Mouse (Mus musculus) CD4-positive helper T cell, adult 2 months (primary cell): ENCODE data around the gene Akap6.

Experiments
- DNase-seq: peaks from one replicate; pipeline ENCODE4 v3.0.0-alpha.2; 2012; ENCODE audit warnings: low read depth, missing footprints, low spot score

Akap6 gene

DNA sequence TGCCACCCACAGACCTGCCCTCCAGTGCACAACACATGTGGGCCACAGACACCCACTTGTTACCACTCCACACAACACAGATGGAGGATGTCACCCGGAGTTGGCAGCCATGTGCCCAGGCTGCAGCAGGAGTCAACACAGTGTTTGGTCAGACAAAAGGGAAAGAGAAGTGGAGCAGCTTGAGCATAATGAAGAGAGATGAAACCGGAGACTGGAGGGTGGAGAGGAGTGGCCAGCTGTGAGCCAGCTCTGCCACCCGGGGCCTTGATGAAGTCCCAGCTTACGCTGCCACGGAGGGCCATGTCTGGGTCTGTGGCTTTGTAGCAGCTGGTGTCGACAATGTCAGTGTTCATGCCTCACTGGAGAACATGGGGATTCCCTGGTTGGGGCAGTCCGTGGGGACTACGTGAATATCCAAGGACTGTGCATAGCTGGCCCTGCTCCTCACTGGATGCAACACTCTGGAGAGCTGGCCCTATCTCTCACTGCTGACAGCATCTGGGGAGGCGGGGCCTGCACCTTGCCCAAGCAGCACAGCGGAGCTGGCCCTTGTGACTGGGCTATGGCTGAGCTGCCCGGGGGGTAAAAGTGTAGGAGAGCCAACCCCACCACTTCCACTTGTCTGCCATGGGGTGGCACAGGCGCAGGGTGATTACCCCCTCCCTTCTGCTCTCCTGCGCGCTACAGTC is 148.8 kb downstream of the Akap6 start:
- no peak for DNase-seq

DNA sequence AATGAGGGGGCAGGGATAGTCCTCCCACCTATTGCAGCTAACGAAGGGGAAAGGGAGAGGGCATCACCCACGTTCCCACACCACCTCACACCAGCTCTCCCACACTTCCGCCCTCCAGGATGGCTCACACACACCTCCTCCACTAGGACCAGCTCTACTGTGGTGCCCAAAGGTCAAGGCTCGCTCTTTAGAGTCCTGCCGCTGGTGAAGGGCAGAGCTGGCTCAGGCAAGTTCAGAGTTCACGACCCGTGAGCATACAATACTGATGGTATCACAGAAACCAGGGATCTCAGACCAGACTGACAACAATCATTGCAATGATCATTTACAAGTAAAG is 149.3 kb downstream of the Akap6 start:
- DNase-seq = no peak

DNA sequence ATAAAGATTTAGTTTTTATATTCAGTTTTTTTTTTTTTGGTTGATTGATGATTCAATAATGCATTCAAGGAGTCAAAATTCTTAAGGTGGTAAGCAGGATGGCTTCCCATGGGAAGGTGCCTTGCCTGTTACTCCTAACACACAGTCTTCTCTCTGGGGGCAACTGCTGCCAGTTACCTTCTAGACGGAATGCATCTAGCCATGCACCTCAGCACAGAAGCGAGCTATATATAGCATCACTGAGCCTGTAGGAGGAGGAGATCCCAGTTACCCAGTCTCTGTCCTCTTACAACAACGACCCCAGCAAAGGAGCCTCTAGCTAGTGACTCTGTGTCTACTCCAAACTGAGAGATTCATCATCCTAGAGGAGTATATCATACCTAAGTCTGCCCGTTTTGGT is 150.1 kb downstream of the Akap6 start:
- no peak for DNase-seq

DNA sequence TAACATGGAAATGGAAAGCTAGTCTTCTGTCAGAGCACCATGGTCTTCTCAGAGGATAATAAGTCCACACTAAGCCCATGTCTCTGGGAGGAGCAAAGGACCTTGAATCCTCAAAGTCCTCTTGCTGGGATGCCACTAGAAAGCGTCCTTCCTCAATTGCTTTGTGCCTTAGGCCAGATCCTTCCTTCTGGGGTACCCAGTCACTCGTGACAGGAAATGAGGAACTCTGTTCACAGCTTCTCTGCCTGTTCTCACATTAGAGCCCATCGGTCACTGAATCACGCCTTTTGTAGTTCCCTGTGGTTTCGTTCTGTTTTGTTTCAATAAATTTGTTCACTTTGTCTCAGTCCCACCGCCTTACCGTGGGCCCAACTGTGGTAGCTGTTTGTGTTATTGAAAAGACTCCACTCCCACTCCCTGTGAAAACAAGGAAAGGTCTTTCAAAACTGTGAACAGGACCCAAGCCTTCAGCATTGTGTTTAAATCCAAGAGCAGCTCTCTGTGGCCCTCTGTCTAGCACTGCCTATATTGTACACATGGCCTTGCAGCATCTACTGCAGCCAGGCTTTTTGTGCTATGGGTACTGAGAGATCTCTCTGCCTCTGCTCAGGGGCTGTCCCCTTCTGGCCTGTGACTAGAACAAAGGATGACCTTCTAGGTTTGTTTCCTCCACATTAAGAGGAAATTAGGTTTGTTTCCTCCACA is 151.3 kb downstream of the Akap6 start:
- no peak for DNase-seq

GRCm38 (mm10) chr12:52851221-52851620 is 152.0 kb downstream of the Akap6 start:
- DNase-seq = no peak

DNA sequence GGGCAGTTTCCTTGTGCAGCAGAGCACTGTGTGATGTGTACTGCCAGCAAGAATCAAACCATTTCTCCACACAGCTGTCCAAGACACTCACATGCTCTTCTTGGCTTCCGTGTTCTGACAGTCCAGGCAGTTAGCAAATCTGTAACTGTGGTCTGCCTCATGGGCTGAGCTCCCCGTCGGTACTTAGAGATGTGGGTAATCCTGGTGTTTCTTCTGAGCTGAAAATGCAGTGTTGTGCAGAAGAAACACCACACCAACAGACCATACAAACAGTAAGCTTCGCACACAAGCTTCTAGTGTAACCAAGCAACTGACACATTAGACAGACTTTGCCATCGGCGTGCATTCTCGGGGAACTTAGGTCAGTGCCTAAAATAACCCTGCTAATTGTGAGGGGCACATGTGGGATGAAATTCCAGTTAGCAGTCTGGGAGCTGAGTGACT is 155.1 kb downstream of the Akap6 start:
- DNase-seq = no peak

- DNase-seq = no peak
Observed at GRCm38 (mm10) chr12:52856104-52856503, 156.9 kb downstream of the Akap6 start.

DNA sequence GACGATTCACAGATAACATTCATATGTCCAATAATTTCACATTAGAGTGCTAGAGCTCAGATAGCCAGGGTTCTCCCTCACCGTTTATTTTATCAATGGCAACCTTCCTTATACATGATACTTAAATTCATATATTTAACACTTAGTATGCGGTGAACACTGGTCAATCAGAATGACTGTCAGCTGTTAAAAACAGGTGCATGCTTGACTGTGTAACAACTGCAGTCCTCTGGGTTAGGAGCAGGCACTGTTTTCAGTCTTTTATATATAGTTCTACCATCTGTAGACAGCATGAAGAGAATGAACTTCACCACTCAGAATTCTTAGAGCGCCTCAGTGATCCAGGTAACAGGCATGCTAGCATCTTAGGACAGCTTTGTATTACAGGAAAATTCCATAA is 158.1 kb downstream of the Akap6 start:
- DNase-seq = no peak

GRCm38 (mm10) chr12:52861922-52862321 is 162.7 kb downstream of the Akap6 start:
- no peak for DNase-seq

GRCm38 (mm10) chr12:52868000-52868624 is 168.9 kb downstream of the Akap6 start:
- no peak for DNase-seq

- no peak for DNase-seq
Observed at GRCm38 (mm10) chr12:52871604-52872003, 172.4 kb downstream of the Akap6 start.

DNA sequence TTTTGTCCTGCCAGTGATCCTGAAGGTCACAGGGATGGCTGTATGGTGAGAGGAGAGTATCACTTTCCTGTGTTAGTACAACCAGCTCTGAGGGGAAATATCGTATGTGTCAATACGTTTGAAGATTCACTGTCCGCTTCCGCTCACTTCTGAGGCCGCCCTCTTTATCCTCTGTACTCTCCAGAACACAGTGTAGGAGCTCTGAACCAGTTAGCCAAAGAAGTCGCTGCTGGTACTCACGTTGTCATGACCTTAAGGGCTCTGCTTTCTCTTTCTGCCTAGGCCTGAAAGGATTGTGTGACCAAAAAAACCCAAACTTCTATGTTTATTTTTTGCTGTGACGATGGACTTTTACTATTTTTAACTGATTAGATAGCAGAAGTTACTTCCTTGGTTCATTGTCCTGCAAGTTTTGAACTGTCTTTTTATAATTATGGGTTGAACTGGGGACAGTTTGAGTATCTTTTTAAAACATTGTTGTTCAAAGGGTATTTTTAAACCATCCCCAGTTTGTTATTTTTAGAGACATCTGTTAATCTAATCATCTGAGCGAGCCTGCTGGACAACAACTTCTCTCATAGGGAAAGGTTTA is 175.2 kb downstream of the Akap6 start:
- DNase-seq = no peak

GRCm38 (mm10) chr12:52876065-52876464 is 176.9 kb downstream of the Akap6 start:
- no peak for DNase-seq

- no peak for DNase-seq
Observed at GRCm38 (mm10) chr12:52876978-52877769, 178.0 kb downstream of the Akap6 start.

DNA sequence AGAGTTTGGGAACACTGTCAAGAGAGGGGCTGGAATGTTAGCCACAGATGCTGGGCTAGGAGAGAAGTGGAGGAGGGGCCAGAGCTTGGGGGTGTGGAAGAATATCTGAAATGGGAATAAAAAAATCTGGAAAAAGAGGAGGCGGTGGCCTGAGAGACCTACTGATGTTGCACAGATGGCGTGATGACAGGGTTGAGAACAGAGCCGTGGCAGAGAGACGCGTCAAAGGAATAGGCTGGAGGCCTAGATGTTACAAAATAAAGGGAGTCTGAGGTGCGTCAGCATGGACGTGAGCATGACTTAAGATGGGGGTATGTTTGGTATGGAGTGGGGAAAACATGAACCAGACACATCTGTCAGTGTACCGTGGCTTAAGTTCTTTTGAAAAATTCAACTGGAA is 180.1 kb downstream of the Akap6 start:
- no peak for DNase-seq

DNA sequence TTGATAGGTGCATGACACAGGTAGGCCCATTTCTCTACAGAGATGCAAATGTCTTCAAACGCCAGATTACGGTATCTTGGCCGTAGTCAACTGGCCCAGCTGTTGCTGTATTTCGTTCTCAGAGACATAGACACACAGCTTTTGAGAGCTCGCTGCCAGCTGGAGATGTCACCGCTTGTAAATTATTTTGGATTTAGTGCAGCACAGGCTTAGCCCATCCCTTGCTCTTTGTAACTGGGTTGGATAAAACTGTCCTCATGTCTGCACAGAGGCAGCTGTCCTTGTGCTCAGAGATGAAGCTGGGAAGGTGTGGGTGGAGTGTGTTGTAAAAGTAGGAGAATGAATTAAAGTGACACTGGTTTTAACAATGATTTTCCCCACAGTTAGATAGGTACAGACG is 193.3 kb downstream of the Akap6 start:
- no peak for DNase-seq

- no peak for DNase-seq
Observed at GRCm38 (mm10) chr12:52893656-52894405, 194.6 kb downstream of the Akap6 start.

GRCm38 (mm10) chr12:52895672-52896460 is 196.7 kb downstream of the Akap6 start:
- DNase-seq = no peak

DNA sequence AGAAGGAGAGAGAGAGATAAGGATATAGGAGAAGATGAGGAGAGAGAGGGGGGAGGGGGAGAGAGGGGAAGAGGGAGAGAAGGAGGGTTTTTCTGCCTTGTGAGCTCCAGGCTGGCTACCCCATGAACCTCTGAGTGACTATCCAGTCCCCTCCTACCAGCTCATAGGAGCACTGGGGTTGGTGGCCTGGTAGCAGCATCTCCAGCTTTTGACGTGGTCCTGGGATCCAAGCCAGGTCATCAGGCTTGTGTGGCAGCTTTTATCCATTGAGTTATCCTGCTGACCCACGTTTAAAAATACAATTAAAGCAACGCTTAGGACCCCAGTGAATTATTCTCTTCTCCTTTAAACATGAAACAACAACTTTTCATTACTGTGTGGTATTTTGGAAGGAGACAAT is 197.6 kb downstream of the Akap6 start:
- no peak for DNase-seq

DNA sequence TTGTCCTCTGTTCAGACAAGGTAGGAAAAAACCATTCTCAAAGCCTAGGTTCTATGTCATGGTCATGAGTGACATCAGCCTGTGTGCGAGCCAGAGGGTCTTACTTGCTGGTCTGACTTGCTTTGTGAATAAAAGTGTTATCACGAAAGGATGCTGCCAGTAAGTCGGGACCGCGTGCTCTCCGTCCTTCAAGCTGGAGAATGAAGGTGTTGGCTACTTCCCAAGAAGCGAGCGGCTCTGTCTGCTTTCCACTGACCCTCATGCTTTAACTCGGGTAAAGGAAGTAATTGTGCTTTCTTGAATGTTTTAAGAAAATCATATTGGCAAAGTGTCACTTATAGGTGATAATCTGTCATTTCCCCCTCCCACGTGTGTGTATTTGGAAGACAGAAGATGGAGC is 198.9 kb downstream of the Akap6 start:
- no peak for DNase-seq
